Mouse (Mus musculus) intestine, embryonic 16.5 days (tissue): ENCODE data around the gene Ncan. TPM values are rescaled to one million over a fixed set of nuclear protein-coding genes. Genes with fewer than 3 reads are reported as not detected.
A peak's percentile ranks its signal among the peaks of the same experiment; 100 is the strongest.

Source experiments
- ATAC-seq: fragments of 200-750 bp; cut with Nextera tagmentation; 2 replicates; pipeline ENCODE4 v1.8.0; 2017; ENCODE audit warnings: moderate TSS enrichment, moderate library complexity
- H3K27ac ChIP-seq: fragments of 300-500 bp; sonication (generic); 2 replicates; pipeline ENCODE4 v1.5.1; 2014; ENCODE audit warnings: mild to moderate bottlenecking, low read length
- H3K27me3 ChIP-seq: fragments of 300-500 bp; sonication (generic); replicated peaks from 2 replicates; pipeline ENCODE4 v1.6.1; 2014; ENCODE audit warnings: low read length, control low read depth, mixed read lengths; ENCODE audit not compliant: control insufficient read depth, insufficient read depth
- H3K36me3 ChIP-seq: fragments of 300-500 bp; sonication (generic); 2 replicates; pipeline ENCODE4 v1.6.1; 2014; ENCODE audit warnings: low read length, control low read depth; ENCODE audit not compliant: control insufficient read depth, insufficient read depth
- H3K4me1 ChIP-seq: fragments of 300-500 bp; sonication (generic); 2 replicates; pipeline ENCODE4 v1.6.1; 2014; ENCODE audit warnings: low read length, control low read depth, mixed read lengths; ENCODE audit not compliant: control insufficient read depth, insufficient read depth
- H3K4me2 ChIP-seq: fragments of 300-500 bp; sonication (generic); 2 replicates; pipeline ENCODE4 v1.6.1; 2014; ENCODE audit warnings: low read depth, low read length, control low read depth
- H3K4me3 ChIP-seq: fragments of 300-500 bp; sonication (generic); 2 replicates; pipeline ENCODE4 v1.5.1; 2014; ENCODE audit warnings: mild to moderate bottlenecking, low read length
- H3K9ac ChIP-seq: fragments of 300-500 bp; sonication (generic); 2 replicates; pipeline ENCODE4 v1.6.1; 2014; ENCODE audit warnings: low read depth, low read length
- H3K9me3 ChIP-seq: fragments of 300-500 bp; sonication (generic); 2 replicates; pipeline ENCODE4 v1.6.1; 2016; ENCODE audit warnings: low read length, control low read depth; ENCODE audit not compliant: control insufficient read depth
- WGBS: fragments of 180-500 bp; shearing (Covaris S2); extraction: QIAGEN DNeasy Blood & Tissue Kit; methylation state at CpG from one replicate; pipeline ENCODE4 v1.1.7; 2014; 5-methylcytosine and 5-hydroxymethylcytosine counted together
- polyA plus RNA-seq: library from polyadenylated mRNA; unstranded; fragments of >200 nt; fragmentation: Nextera tagmentation; extraction: Ambion mirVana; gene quantifications from 2 replicates; pipeline ENCODE4 v1.2.1, GENCODE M21; 2015

Gene Ncan
- polyA plus RNA-seq, 1 experiment from 2014 or later = 0.89 TPM

- Histone ChIP-seq H3K4me1 (peaks cover 28% of the 10 kb centered on the region), H3K4me2 (no peak overlapping the region), H3K36me3 (peaks cover 7% of the 10 kb centered on the region), H3K27me3 (no peaks in the 10 kb centered on the region), H3K4me3 (no peak overlapping the region), H3K9ac (no peak overlapping the region), H3K27ac (no peak overlapping the region), H3K9me3 (no peaks in the 10 kb centered on the region)
- ATAC-seq = no peak
- 90% methylated on average over 5 of the region's 5 CpGs for WGBS
Observed at GRCm38 (mm10) chr8:70134086-70134485, 13.4 kb upstream of the Ncan start.

- peak within 1 kb of the TSS; percentile 58 for H3K4me2 ChIP-seq
- no peaks in the 10 kb centered on the region for H3K27me3 ChIP-seq
- H3K9ac ChIP-seq = peak within 1 kb of the TSS; percentile 75
- peaks cover 21% of the 10 kb centered on the region for H3K4me1 ChIP-seq
- H3K4me3 ChIP-seq = peak within 1 kb of the TSS; percentile 68
- under 1% methylated on average over 37 of the region's 37 CpGs for WGBS
- H3K36me3 ChIP-seq = peaks cover 7% of the 10 kb centered on the region
- ATAC-seq = peak; percentile 94
- peak within 1 kb of the TSS; percentile 14; the same call in 1 of the 2 replicates for H3K27ac ChIP-seq
- H3K9me3 ChIP-seq = no peaks in the 10 kb centered on the region
Observed at GRCm38 (mm10) chr8:70131166-70131883, 10.7 kb upstream of the Ncan start, which contains the start of gene Nr2c2ap. Gene Nr2c2ap (plus strand): TSS chr8:70131333.

GRCm38 (mm10) chr8:70130066-70130465 lies 9.4 kb upstream of the Ncan start:
- no peak overlapping the region for H3K9ac ChIP-seq
- no peaks in the 10 kb centered on the region for H3K9me3 ChIP-seq
- no peak overlapping the region for H3K4me3 ChIP-seq
- peaks cover 6% of the 10 kb centered on the region for H3K36me3 ChIP-seq
- H3K27me3 ChIP-seq = no peaks in the 10 kb centered on the region
- H3K27ac ChIP-seq = no peak overlapping the region
- no peak for ATAC-seq
- no peak overlapping the region for H3K4me2 ChIP-seq
- peaks cover 21% of the 10 kb centered on the region for H3K4me1 ChIP-seq
- WGBS = 77% methylated on average over 3 of the region's 3 CpGs

- no peak overlapping the region for H3K4me2 ChIP-seq
- H3K27me3 ChIP-seq = no peaks in the 10 kb centered on the region
- WGBS = 58% methylated on average over 9 of the region's 9 CpGs
- ATAC-seq = no peak; the same call in 1 of the 2 replicates
- peaks cover 3% of the 10 kb centered on the region for H3K36me3 ChIP-seq
- H3K4me1 ChIP-seq = peaks cover 21% of the 10 kb centered on the region
- H3K9me3 ChIP-seq = no peaks in the 10 kb centered on the region
- no peak overlapping the region for H3K9ac ChIP-seq
- 0 out of 2 replicates have a peak overlapping the region, but pooled peaks have one; percentile 15 for H3K27ac ChIP-seq
- no peak overlapping the region for H3K4me3 ChIP-seq
Observed at GRCm38 (mm10) chr8:70129309-70129952, 8.8 kb upstream of the Ncan start.

- Histone ChIP-seq H3K4me2 (no peak overlapping the region), H3K9me3 (no peaks in the 10 kb centered on the region), H3K27ac (no peak overlapping the region), H3K4me1 (peaks cover 21% of the 10 kb centered on the region), H3K36me3 (no peaks in the 10 kb centered on the region), H3K4me3 (no peak overlapping the region), H3K27me3 (no peaks in the 10 kb centered on the region), H3K9ac (no peak overlapping the region)
- WGBS = 77% methylated on average over 3 of the region's 3 CpGs
- no peak for ATAC-seq
Observed at GRCm38 (mm10) chr8:70128435-70128834, 7.8 kb upstream of the Ncan start.

GRCm38 (mm10) chr8:70124992-70125391 lies 4.3 kb upstream of the Ncan start:
- no peak for ATAC-seq
- H3K27ac ChIP-seq = no peak overlapping the region
- WGBS = 67% methylated on average over 8 of the region's 8 CpGs
- no peak overlapping the region for H3K9ac ChIP-seq
- no peak overlapping the region for H3K4me2 ChIP-seq
- peaks cover 6% of the 10 kb centered on the region for H3K4me1 ChIP-seq
- no peaks in the 10 kb centered on the region for H3K9me3 ChIP-seq
- no peak overlapping the region for H3K4me3 ChIP-seq
- no peaks in the 10 kb centered on the region for H3K36me3 ChIP-seq
- H3K27me3 ChIP-seq = peaks cover 13% of the 10 kb centered on the region

GRCm38 (mm10) chr8:70122863-70123262 lies 2.2 kb upstream of the Ncan start:
- H3K4me3 ChIP-seq = no peak overlapping the region

GRCm38 (mm10) chr8:70118726-70119700 lies 1.7 kb downstream of the Ncan start:
- 12% methylated on average over 17 of the region's 17 CpGs for WGBS

More at GRCm38 (mm10) chr8:70122863-70123262, 2.2 kb upstream of the Ncan start:
- peak; percentile 43; the same call in 1 of the 2 replicates for ATAC-seq
- Histone ChIP-seq H3K4me2 (no peak overlapping the region), H3K9me3 (no peaks in the 10 kb centered on the region), H3K9ac (no peak overlapping the region), H3K36me3 (no peaks in the 10 kb centered on the region), H3K27me3 (peaks cover 30% of the 10 kb centered on the region), H3K27ac (no peak overlapping the region), H3K4me1 (no peaks in the 10 kb centered on the region)
- 57% methylated on average over 2 of the region's 2 CpGs for WGBS

GRCm38 (mm10) chr8:70117611-70118010 lies 3.1 kb downstream of the Ncan start:
- Histone ChIP-seq H3K4me1 (no peaks in the 10 kb centered on the region), H3K4me2 (no peak overlapping the region), H3K9ac (no peak overlapping the region), H3K36me3 (no peaks in the 10 kb centered on the region), H3K27ac (no peak overlapping the region), H3K27me3 (peaks cover 60% of the 10 kb centered on the region), H3K9me3 (no peaks in the 10 kb centered on the region), H3K4me3 (no peak overlapping the region)
- peak; percentile 39; the same call in 1 of the 2 replicates for ATAC-seq
- WGBS = 7% methylated on average over 9 of the region's 9 CpGs

More at GRCm38 (mm10) chr8:70118726-70119700, 1.7 kb downstream of the Ncan start:
- Histone ChIP-seq H3K4me1 (no peaks in the 10 kb centered on the region), H3K9ac (no peak overlapping the region), H3K4me3 (no peak overlapping the region), H3K27me3 (peaks cover 46% of the 10 kb centered on the region), H3K9me3 (no peaks in the 10 kb centered on the region), H3K27ac (no peak overlapping the region), H3K4me2 (no peak overlapping the region), H3K36me3 (no peaks in the 10 kb centered on the region)
- ATAC-seq = no peak
